Mouse (Mus musculus): ENCODE results near the gene Upk3bl. TPM values are rescaled to one million over a fixed set of nuclear protein-coding genes. Genes with fewer than 3 reads are reported as not detected.

Upk3bl gene
- polyA plus RNA-seq, 1 experiment from 2014 or later: 0.37 TPM

GRCm38 (mm10) chr5:136019907-136020306 is 34.4 kb upstream of the Upk3bl start:
- peak overlapping the region; percentile 32; the same call in 1 of the 2 replicates for H3K27ac ChIP-seq (ENCODE audit: low read depth, low read length)
- peaks cover 36% of the 10 kb centered on the region for H3K4me1 ChIP-seq (ENCODE audit: control insufficient read depth, insufficient read depth, low read length)
- no peaks in the 10 kb centered on the region for H3K9me3 ChIP-seq (replicated peaks; ENCODE audit: control insufficient read depth, low read length)
- no peaks in the 10 kb centered on the region for H3K36me3 ChIP-seq (ENCODE audit: control insufficient read depth, insufficient read depth, low read length)
- ATAC-seq (replicated peaks; ENCODE audit: insufficient number of reproducible peaks, low FRiP score, low TSS enrichment): peak; percentile 39; the same call in 1 of the 2 replicates
- WGBS (ENCODE audit: insufficient replicate concordance): 19% methylated on average over 1 of the region's 1 CpGs
- H3K4me3 ChIP-seq (ENCODE audit: low read depth, low read length): no peak overlapping the region
- no peaks in the 10 kb centered on the region for H3K27me3 ChIP-seq (ENCODE audit: control insufficient read depth, insufficient read depth, low read length)
- no peak overlapping the region for H3K4me2 ChIP-seq
- H3K9ac ChIP-seq (ENCODE audit: low read depth, low read length): 0 out of 2 replicates have a peak overlapping the region, but pooled peaks have one; percentile 6

GRCm38 (mm10) chr5:136025712-136026111 is 28.6 kb upstream of the Upk3bl start:
- Histone ChIP-seq H3K4me3 (ENCODE audit: low read depth, low read length) (no peak overlapping the region), H3K27me3 (ENCODE audit: control insufficient read depth, insufficient read depth, low read length) (no peaks in the 10 kb centered on the region), H3K27ac (ENCODE audit: low read depth, low read length) (no peak overlapping the region), H3K4me2 (no peak overlapping the region), H3K9ac (ENCODE audit: low read depth, low read length) (no peak overlapping the region), H3K36me3 (ENCODE audit: control insufficient read depth, insufficient read depth, low read length) (peaks cover 16% of the 10 kb centered on the region), H3K4me1 (ENCODE audit: control insufficient read depth, insufficient read depth, low read length) (no peaks in the 10 kb centered on the region), H3K9me3 (replicated peaks; ENCODE audit: control insufficient read depth, low read length) (no peaks in the 10 kb centered on the region)
- 85% methylated on average over 3 of the region's 3 CpGs for WGBS (ENCODE audit: insufficient replicate concordance)
- ATAC-seq (replicated peaks; ENCODE audit: insufficient number of reproducible peaks, low FRiP score, low TSS enrichment): no peak

- 88% methylated on average over 9 of the region's 9 CpGs for WGBS (ENCODE audit: insufficient replicate concordance)
- H3K27me3 ChIP-seq (ENCODE audit: control insufficient read depth, insufficient read depth, low read length): no peaks in the 10 kb centered on the region
- H3K4me2 ChIP-seq: no peak overlapping the region
- no peak for ATAC-seq (replicated peaks; ENCODE audit: insufficient number of reproducible peaks, low FRiP score, low TSS enrichment)
- H3K9ac ChIP-seq (ENCODE audit: low read depth, low read length): no peak overlapping the region
- H3K36me3 ChIP-seq (ENCODE audit: control insufficient read depth, insufficient read depth, low read length): peaks cover 24% of the 10 kb centered on the region
- no peaks in the 10 kb centered on the region for H3K9me3 ChIP-seq (replicated peaks; ENCODE audit: control insufficient read depth, low read length)
- no peak overlapping the region for H3K4me3 ChIP-seq (ENCODE audit: low read depth, low read length)
- H3K4me1 ChIP-seq (ENCODE audit: control insufficient read depth, insufficient read depth, low read length): no peaks in the 10 kb centered on the region
- no peak overlapping the region for H3K27ac ChIP-seq (ENCODE audit: low read depth, low read length)
Observed at GRCm38 (mm10) chr5:136026859-136027258, 27.4 kb upstream of the Upk3bl start.

- no peaks in the 10 kb centered on the region for H3K4me1 ChIP-seq (ENCODE audit: control insufficient read depth, insufficient read depth, low read length)
- no peak for ATAC-seq (replicated peaks; ENCODE audit: insufficient number of reproducible peaks, low FRiP score, low TSS enrichment)
- H3K4me2 ChIP-seq: no peak overlapping the region
- no peaks in the 10 kb centered on the region for H3K27me3 ChIP-seq (ENCODE audit: control insufficient read depth, insufficient read depth, low read length)
- no peak overlapping the region for H3K27ac ChIP-seq (ENCODE audit: low read depth, low read length)
- no peaks in the 10 kb centered on the region for H3K9me3 ChIP-seq (replicated peaks; ENCODE audit: control insufficient read depth, low read length)
- H3K9ac ChIP-seq (ENCODE audit: low read depth, low read length): no peak overlapping the region
- H3K4me3 ChIP-seq (ENCODE audit: low read depth, low read length): no peak overlapping the region
- H3K36me3 ChIP-seq (ENCODE audit: control insufficient read depth, insufficient read depth, low read length): peaks cover 24% of the 10 kb centered on the region
- 81% methylated on average over 11 of the region's 11 CpGs for WGBS (ENCODE audit: insufficient replicate concordance)
Observed at GRCm38 (mm10) chr5:136027612-136028311, 26.5 kb upstream of the Upk3bl start.

GRCm38 (mm10) chr5:136034868-136035267 is 19.4 kb upstream of the Upk3bl start:
- H3K27me3 ChIP-seq (ENCODE audit: control insufficient read depth, insufficient read depth, low read length): no peaks in the 10 kb centered on the region
- no peak overlapping the region for H3K4me2 ChIP-seq
- no peak overlapping the region for H3K4me3 ChIP-seq (ENCODE audit: low read depth, low read length)
- no peaks in the 10 kb centered on the region for H3K9me3 ChIP-seq (replicated peaks; ENCODE audit: control insufficient read depth, low read length)
- no peak overlapping the region for H3K27ac ChIP-seq (ENCODE audit: low read depth, low read length)
- peaks cover 10% of the 10 kb centered on the region; the same call in 1 of the 2 replicates for H3K36me3 ChIP-seq (ENCODE audit: control insufficient read depth, insufficient read depth, low read length)
- H3K9ac ChIP-seq (ENCODE audit: low read depth, low read length): no peak overlapping the region
- ATAC-seq (replicated peaks; ENCODE audit: insufficient number of reproducible peaks, low FRiP score, low TSS enrichment): no peak
- 0 out of 2 replicates have a peak, but pooled peaks cover 6% of the 10 kb centered on the region for H3K4me1 ChIP-seq (ENCODE audit: control insufficient read depth, insufficient read depth, low read length)
- WGBS (ENCODE audit: insufficient replicate concordance): 74% methylated on average over 4 of the region's 4 CpGs

GRCm38 (mm10) chr5:136035285-136035684 is 19.0 kb upstream of the Upk3bl start:
- Histone ChIP-seq H3K27ac (ENCODE audit: low read depth, low read length) (no peak overlapping the region), H3K4me2 (no peak overlapping the region), H3K36me3 (ENCODE audit: control insufficient read depth, insufficient read depth, low read length) (peaks cover 10% of the 10 kb centered on the region; the same call in 1 of the 2 replicates), H3K4me1 (ENCODE audit: control insufficient read depth, insufficient read depth, low read length) (0 out of 2 replicates have a peak, but pooled peaks cover 8% of the 10 kb centered on the region), H3K27me3 (ENCODE audit: control insufficient read depth, insufficient read depth, low read length) (no peaks in the 10 kb centered on the region), H3K9ac (ENCODE audit: low read depth, low read length) (no peak overlapping the region), H3K4me3 (ENCODE audit: low read depth, low read length) (no peak overlapping the region), H3K9me3 (replicated peaks; ENCODE audit: control insufficient read depth, low read length) (no peaks in the 10 kb centered on the region)
- no peak for ATAC-seq (replicated peaks; ENCODE audit: insufficient number of reproducible peaks, low FRiP score, low TSS enrichment)
- 70% methylated on average over 1 of the region's 1 CpGs for WGBS (ENCODE audit: insufficient replicate concordance)

GRCm38 (mm10) chr5:136036667-136037066 is 17.6 kb upstream of the Upk3bl start:
- WGBS (ENCODE audit: insufficient replicate concordance): 89% methylated on average over 1 of the region's 1 CpGs

GRCm38 (mm10) chr5:136038258-136039214 is 15.8 kb upstream of the Upk3bl start, which contains the start of gene Upk3b:
TSS of gene Upk3b (plus strand) at chr5:136038496.
- H3K4me2 ChIP-seq: peak within 1 kb of the TSS; percentile 49
- H3K9me3 ChIP-seq (replicated peaks; ENCODE audit: control insufficient read depth, low read length): no peaks in the 10 kb centered on the region
- H3K36me3 ChIP-seq (ENCODE audit: control insufficient read depth, insufficient read depth, low read length): no peaks in the 10 kb centered on the region
- peak; percentile 63; the same call in 1 of the 2 replicates for ATAC-seq (replicated peaks; ENCODE audit: insufficient number of reproducible peaks, low FRiP score, low TSS enrichment)
- WGBS (ENCODE audit: insufficient replicate concordance): 40% methylated on average over 17 of the region's 17 CpGs
- H3K27ac ChIP-seq (ENCODE audit: low read depth, low read length): peak within 1 kb of the TSS; percentile 71
- H3K4me1 ChIP-seq (ENCODE audit: control insufficient read depth, insufficient read depth, low read length): 0 out of 2 replicates have a peak, but pooled peaks cover 8% of the 10 kb centered on the region
- peak within 1 kb of the TSS; percentile 27 for H3K4me3 ChIP-seq (ENCODE audit: low read depth, low read length)
- H3K9ac ChIP-seq (ENCODE audit: low read depth, low read length): 0 out of 2 replicates have a peak within 1 kb of the TSS, but pooled peaks have one; percentile 39
- no peaks in the 10 kb centered on the region for H3K27me3 ChIP-seq (ENCODE audit: control insufficient read depth, insufficient read depth, low read length)

More at GRCm38 (mm10) chr5:136036667-136037066, 17.6 kb upstream of the Upk3bl start:
- Histone ChIP-seq H3K4me3 (ENCODE audit: low read depth, low read length) (no peak overlapping the region), H3K9ac (ENCODE audit: low read depth, low read length) (no peak overlapping the region), H3K27me3 (ENCODE audit: control insufficient read depth, insufficient read depth, low read length) (no peaks in the 10 kb centered on the region), H3K4me2 (no peak overlapping the region), H3K4me1 (ENCODE audit: control insufficient read depth, insufficient read depth, low read length) (0 out of 2 replicates have a peak, but pooled peaks cover 8% of the 10 kb centered on the region), H3K36me3 (ENCODE audit: control insufficient read depth, insufficient read depth, low read length) (no peaks in the 10 kb centered on the region), H3K27ac (ENCODE audit: low read depth, low read length) (no peak overlapping the region), H3K9me3 (replicated peaks; ENCODE audit: control insufficient read depth, low read length) (no peaks in the 10 kb centered on the region)
- no peak for ATAC-seq (replicated peaks; ENCODE audit: insufficient number of reproducible peaks, low FRiP score, low TSS enrichment)

Data from heart, embryonic 11.5 days (tissue).